Mouse (Mus musculus) limb, embryonic 15.5 days (tissue): ENCODE results near the gene Skap1. TPM values are rescaled to one million over a fixed set of nuclear protein-coding genes. Genes with fewer than 3 reads are reported as not detected.

Experiments
- ATAC-seq: fragments of 200-750 bp; cut with Nextera tagmentation; 2 replicates; pipeline ENCODE4 v1.8.0; 2017; ENCODE audit warnings: low read depth, moderate TSS enrichment; ENCODE audit not compliant: insufficient number of reproducible peaks, low FRiP score, low TSS enrichment
- H3K27ac ChIP-seq: fragments of 300-500 bp; sonication (generic); 2 replicates; pipeline ENCODE4 v1.5.1; 2015; ENCODE audit warnings: moderate library complexity, mild to moderate bottlenecking, inconsistent platforms
- H3K27me3 ChIP-seq: fragments of 300-500 bp; sonication (generic); 2 replicates; pipeline ENCODE4 v1.6.1; 2015; ENCODE audit warnings: inconsistent platforms
- H3K36me3 ChIP-seq: fragments of 300-500 bp; sonication (generic); 2 replicates; pipeline ENCODE4 v1.6.1; 2015; ENCODE audit warnings: inconsistent platforms
- H3K4me1 ChIP-seq: fragments of 300-500 bp; sonication (generic); 2 replicates; pipeline ENCODE4 v1.6.1; 2015; ENCODE audit warnings: inconsistent platforms
- H3K4me2 ChIP-seq: fragments of 300-500 bp; sonication (generic); 2 replicates; pipeline ENCODE4 v1.6.1; 2015; ENCODE audit warnings: mild to moderate bottlenecking, inconsistent platforms
- H3K4me3 ChIP-seq: fragments of 300-500 bp; sonication (generic); 2 replicates; pipeline ENCODE4 v1.5.1; 2015; ENCODE audit warnings: mild to moderate bottlenecking, inconsistent platforms
- H3K9ac ChIP-seq: fragments of 300-500 bp; sonication (generic); 2 replicates; pipeline ENCODE4 v1.6.1; 2015; ENCODE audit warnings: inconsistent platforms
- H3K9me3 ChIP-seq: fragments of 300-500 bp; sonication (generic); 2 replicates; pipeline ENCODE4 v1.6.1; 2016; ENCODE audit warnings: inconsistent platforms
- whole genome bisulfite sequencing: fragments of 180-500 bp; shearing (Covaris S2); methylation state at CpG from one replicate; pipeline ENCODE4 v1.1.7; 2015; 5-methylcytosine and 5-hydroxymethylcytosine counted together
- polyA plus RNA-seq: library from polyadenylated mRNA; unstranded; fragments of >200 nt; fragmentation: Nextera tagmentation; extraction: Ambion mirVana; gene quantifications from 2 replicates; pipeline ENCODE4 v1.2.1, GENCODE M21; 2015

The Skap1 gene
- polyA plus RNA-seq, 1 experiment from 2014 or later = 2.7 TPM

DNA sequence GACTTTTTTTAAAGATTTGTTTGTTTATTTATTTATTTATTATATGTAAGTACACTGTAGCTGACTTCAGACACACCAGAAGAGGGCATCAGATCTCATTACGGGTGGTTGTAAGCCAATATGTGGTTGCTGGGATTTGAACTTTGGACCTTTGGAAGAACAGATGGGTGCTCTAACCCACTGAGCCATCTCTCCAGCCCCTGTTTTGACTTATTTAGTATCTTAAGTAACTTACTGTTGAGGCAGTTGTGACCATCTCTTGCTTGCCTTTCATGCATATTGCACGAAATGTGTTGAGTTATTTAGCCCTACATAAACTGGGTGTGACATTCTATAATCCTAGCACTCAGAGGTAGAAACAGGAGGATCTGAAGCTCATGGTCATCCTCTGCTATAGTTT, 335.1 kb downstream of the Skap1 start:
- ATAC-seq = no peak
- no peaks in the 10 kb centered on the region for H3K9me3 ChIP-seq
- H3K9ac ChIP-seq = no peak overlapping the region
- H3K36me3 ChIP-seq = peaks cover 60% of the 10 kb centered on the region
- 79% methylated on average over 2 of the region's 2 CpGs for WGBS
- no peak overlapping the region for H3K27ac ChIP-seq
- H3K27me3 ChIP-seq = no peaks in the 10 kb centered on the region
- no peak overlapping the region for H3K4me3 ChIP-seq
- H3K4me2 ChIP-seq = no peak overlapping the region
- H3K4me1 ChIP-seq = no peaks in the 10 kb centered on the region

DNA sequence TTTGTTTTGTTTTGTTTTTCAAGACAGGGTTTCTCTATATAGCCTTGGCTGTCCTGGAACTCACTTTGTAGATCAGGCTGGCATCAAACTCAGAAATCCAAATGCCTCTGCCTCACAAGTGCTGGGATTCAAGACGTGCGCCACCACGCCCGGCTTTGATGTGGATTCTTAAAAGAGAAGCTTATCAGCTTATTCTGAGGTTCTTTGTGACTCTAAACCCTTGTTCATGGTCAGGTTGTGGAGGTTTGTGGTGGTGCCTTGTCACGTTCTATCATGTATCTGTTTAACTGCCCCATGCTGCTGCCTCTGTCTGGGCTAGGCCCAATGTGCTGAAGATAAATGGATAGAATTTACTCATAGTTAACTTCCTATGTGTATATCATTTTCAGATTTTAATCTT, 341.2 kb downstream of the Skap1 start:
- Histone ChIP-seq H3K4me3 (no peak overlapping the region), H3K9ac (no peak overlapping the region), H3K36me3 (peaks cover 86% of the 10 kb centered on the region), H3K4me1 (no peaks in the 10 kb centered on the region), H3K4me2 (no peak overlapping the region), H3K9me3 (no peaks in the 10 kb centered on the region), H3K27ac (no peak overlapping the region), H3K27me3 (no peaks in the 10 kb centered on the region)
- WGBS = 95% methylated on average over 5 of the region's 5 CpGs
- ATAC-seq = no peak

GRCm38 (mm10) chr11:96808066-96808465, 343.7 kb downstream of the Skap1 start:
- no peak for ATAC-seq
- H3K4me1 ChIP-seq = no peaks in the 10 kb centered on the region
- no peaks in the 10 kb centered on the region for H3K27me3 ChIP-seq
- no peak overlapping the region for H3K9ac ChIP-seq
- H3K36me3 ChIP-seq = peaks cover 87% of the 10 kb centered on the region
- no peak overlapping the region for H3K4me3 ChIP-seq
- 61% methylated on average over 1 of the region's 1 CpGs for WGBS
- no peaks in the 10 kb centered on the region for H3K9me3 ChIP-seq
- H3K27ac ChIP-seq = no peak overlapping the region
- no peak overlapping the region for H3K4me2 ChIP-seq

Other genes starting within 250 kb of the Skap1 start
- 0.98 and 1.4 TPM in 2 replicates for gene Hoxb9, start 193.1 kb upstream of the Skap1 start, polyA plus RNA-seq
- gene Hoxb8, start 182.7 kb upstream of the Skap1 start, polyA plus RNA-seq = 0.36 and 0.37 TPM in 2 replicates
- gene Hoxb7, start 178.0 kb upstream of the Skap1 start, polyA plus RNA-seq = 3.3 and 4.2 TPM in 2 replicates
- 0.31 and 0.55 TPM in 2 replicates for gene Hoxb6, start 172.1 kb upstream of the Skap1 start, polyA plus RNA-seq
- gene Hoxb5, start 161.3 kb upstream of the Skap1 start, polyA plus RNA-seq = 0.60 and 0.73 TPM in 2 replicates
- gene Hoxb4, start 146.3 kb upstream of the Skap1 start, polyA plus RNA-seq = 0.29 and 0.41 TPM in 2 replicates
- gene Hoxb3, start 141.3 kb upstream of the Skap1 start, polyA plus RNA-seq = 0.23 and 0.27 TPM in 2 replicates
- 3.1 and 4.8 TPM in 2 replicates for gene Hoxb2, start 114.1 kb upstream of the Skap1 start, polyA plus RNA-seq
- gene Hoxb1, start 98.8 kb upstream of the Skap1 start, polyA plus RNA-seq = 0.15 TPM in 1 of 2 replicates, not detected in the other